24 mouse cellular contexts compared by ENCODE assay signal in the genomic region with DNA sequence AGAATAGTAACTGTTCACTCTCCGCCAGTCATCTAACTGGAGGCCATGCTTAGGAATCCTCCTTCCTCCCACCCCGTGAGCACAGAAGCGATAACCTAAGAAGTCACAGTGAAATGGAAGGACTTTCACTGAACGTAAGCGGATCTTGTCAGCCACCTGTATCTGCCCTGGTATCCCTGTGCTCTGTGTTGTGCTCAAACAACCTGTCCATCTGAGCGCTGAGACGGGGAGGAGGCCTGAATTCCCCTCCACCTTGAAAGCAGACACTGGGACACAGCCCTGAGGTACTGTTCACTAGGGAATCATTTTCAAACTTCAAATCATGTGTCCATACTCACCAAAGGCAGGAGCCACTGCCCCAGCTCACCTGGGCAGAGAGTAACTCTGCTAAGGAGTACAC. TPM values are rescaled to one million over a fixed set of nuclear protein-coding genes. Genes with fewer than 3 reads are reported as not detected.
DNase-seq lines count a peak whose midpoint lies in the region; ATAC-seq and TF ChIP-seq lines count a peak whose summit lies in the region.
"Had no signal": no experiment of that assay in that cellular context is flagged by ENCODE, and none has a peak within 500 bp of the region (broad histone marks: within the 10 kb centered on the region; RNA-seq: fewer than 3 reads in every experiment).

No protein-coding gene starts in this region.

- no peak overlapping the region for H3K4me2 ChIP-seq in heart, embryonic 13.5 days
- H3K4me2 ChIP-seq in liver, embryonic 11.5 days: no peak overlapping the region
- H3K4me2 ChIP-seq: embryonic facial prominence, embryonic 13.5 days; forebrain, embryonic 13.5 days; hindbrain, embryonic 12.5 days; limb, embryonic 13.5 days; midbrain, embryonic 13.5 days had no signal

- peak overlapping the region; percentile 28; the same call in 1 of the 2 replicates for H3K27ac ChIP-seq in heart, embryonic 13.5 days (replicated peaks)
- peak overlapping the region; percentile 80 for H3K27ac ChIP-seq in liver, adult 2 months (replicated peaks; ENCODE audit: insufficient read depth, low read depth, low read length)
- H3K27ac ChIP-seq in liver, embryonic 11.5 days (ENCODE audit: low read depth, low read length): no peak overlapping the region
- H3K27ac ChIP-seq in brown adipose tissue, adult 24 weeks (replicated peaks; ENCODE audit: low read depth, low read length): 0 out of 2 replicates have a peak overlapping the region, but pooled peaks have one; percentile 39
- H3K27ac ChIP-seq: embryonic facial prominence, embryonic 13.5 days; forebrain, embryonic 13.5 days; hindbrain, embryonic 12.5 days; limb, embryonic 13.5 days; midbrain, embryonic 13.5 days had no signal

- TF ChIP-seq POLR2A in liver, adult 2 months (IDR thresholded peaks at IDR 0.05; ENCODE audit: extremely low read depth, insufficient read depth, low read length): no peak

- peaks cover 24% of the 10 kb centered on the region for H3K4me1 ChIP-seq in heart, embryonic 13.5 days
- peaks cover 36% of the 10 kb centered on the region for H3K4me1 ChIP-seq in liver, adult 2 months (ENCODE audit: control insufficient read depth, insufficient read depth, low read length)
- peaks cover 7% of the 10 kb centered on the region for H3K4me1 ChIP-seq in liver, embryonic 11.5 days (replicated peaks; ENCODE audit: control insufficient read depth, insufficient read depth, low read length)
- peaks cover 3% of the 10 kb centered on the region; the same call in 1 of the 2 replicates for H3K4me1 ChIP-seq in E14TG2a.4 (replicated peaks; ENCODE audit: low read depth, low read length)
- H3K4me1 ChIP-seq in brown adipose tissue, adult 24 weeks (ENCODE audit: control insufficient read depth, insufficient read depth, insufficient read length, low read length): peaks cover 11% of the 10 kb centered on the region
- H3K4me1 ChIP-seq: forebrain, embryonic 13.5 days; limb, embryonic 13.5 days; midbrain, embryonic 13.5 days had no signal

- H3K9ac ChIP-seq in heart, embryonic 13.5 days: no peak overlapping the region
- peak overlapping the region; percentile 69 for H3K9ac ChIP-seq in liver, adult 2 months (ENCODE audit: low read depth, low read length)
- H3K9ac ChIP-seq in liver, embryonic 11.5 days (ENCODE audit: low read depth, low read length): no peak overlapping the region
- H3K9ac ChIP-seq: embryonic facial prominence, embryonic 13.5 days; forebrain, embryonic 13.5 days; hindbrain, embryonic 12.5 days; limb, embryonic 13.5 days; midbrain, embryonic 13.5 days had no signal

- DNase-seq in heart, adult 18-20 months: no peak
- peak; percentile 57 for DNase-seq in liver, adult 2 months (ENCODE audit: extremely low read depth, low read depth, low spot score)
- DNase-seq in liver, embryonic 11.5 days (ENCODE audit: low spot score): no peak
- DNase-seq in MN1 (ENCODE audit: low spot score): no peak
- DNase-seq: B cell, adult 2 months; cerebellum, adult 2 months; cerebellum, postnatal 36 days; embryo, embryonic 11 days; gastrocnemius, postnatal 10 days; layer of hippocampus, adult 9-11 months; thymus, adult 2 months had no signal

- H3K27me3 ChIP-seq in heart, embryonic 13.5 days (replicated peaks): no peaks in the 10 kb centered on the region
- no peaks in the 10 kb centered on the region for H3K27me3 ChIP-seq in liver, adult 2 months (ENCODE audit: control insufficient read depth, insufficient read depth, low read length)
- no peaks in the 10 kb centered on the region for H3K27me3 ChIP-seq in liver, embryonic 11.5 days (replicated peaks; ENCODE audit: control insufficient read depth, insufficient read depth, low read length)
- H3K27me3 ChIP-seq in E14TG2a.4 (ENCODE audit: insufficient read depth, low read length): no peaks in the 10 kb centered on the region
- H3K27me3 ChIP-seq: CH12.LX; embryonic facial prominence, embryonic 13.5 days; forebrain, embryonic 13.5 days; hindbrain, embryonic 12.5 days; limb, embryonic 13.5 days; megakaryocyte, embryonic 14.5 days; midbrain, embryonic 13.5 days had no signal

- H3K36me3 ChIP-seq in heart, embryonic 13.5 days: peaks cover 74% of the 10 kb centered on the region
- H3K36me3 ChIP-seq in liver, adult 2 months (ENCODE audit: control insufficient read depth, insufficient read depth, low read length): peaks cover 33% of the 10 kb centered on the region
- H3K36me3 ChIP-seq in liver, embryonic 11.5 days (ENCODE audit: control insufficient read depth, insufficient read depth, low read length): peaks cover 10% of the 10 kb centered on the region; the same call in 1 of the 2 replicates
- H3K36me3 ChIP-seq in E14TG2a.4 (ENCODE audit: insufficient read depth, low read length): peaks cover 83% of the 10 kb centered on the region

- H3K9me3 ChIP-seq in heart, embryonic 13.5 days: no peaks in the 10 kb centered on the region
- no peaks in the 10 kb centered on the region for H3K9me3 ChIP-seq in liver, embryonic 11.5 days (ENCODE audit: control insufficient read depth, low read length)
- no peaks in the 10 kb centered on the region for H3K9me3 ChIP-seq in E14TG2a.4 (ENCODE audit: low read length)
- H3K9me3 ChIP-seq: embryonic facial prominence, embryonic 13.5 days; forebrain, embryonic 13.5 days; hindbrain, embryonic 12.5 days; limb, embryonic 13.5 days; midbrain, embryonic 13.5 days had no signal

- TF ChIP-seq CTCF in liver, adult 2 months (IDR thresholded peaks at IDR 0.05; ENCODE audit: low read depth, low read length): no peak
- no peak for TF ChIP-seq CTCF in E14TG2a.4 (conservative IDR thresholded peaks at IDR 0.05; ENCODE audit: low read length)

- H3K4me3 ChIP-seq in heart, embryonic 13.5 days: no peak overlapping the region
- peak overlapping the region; percentile 40 for H3K4me3 ChIP-seq in liver, adult 2 months (ENCODE audit: insufficient read depth, low read depth, low read length)
- H3K4me3 ChIP-seq in liver, embryonic 11.5 days (ENCODE audit: low read depth, low read length): no peak overlapping the region
- H3K4me3 ChIP-seq in E14TG2a.4 (replicated peaks; ENCODE audit: low read length): peak overlapping the region; percentile 21; the same call in 1 of the 2 replicates
- H3K4me3 ChIP-seq in brown adipose tissue, adult 24 weeks (ENCODE audit: insufficient read depth, low read depth, low read length): no peak overlapping the region
- H3K4me3 ChIP-seq: embryonic facial prominence, embryonic 13.5 days; erythroblast, embryonic 14.5 days; forebrain, embryonic 13.5 days; hindbrain, embryonic 12.5 days; limb, embryonic 13.5 days; megakaryocyte, embryonic 14.5 days; midbrain, embryonic 13.5 days had no signal

- no peak for ATAC-seq in heart, embryonic 13.5 days (ENCODE audit: extremely low read depth, insufficient number of reproducible peaks, low FRiP score, low TSS enrichment)
- no peak for ATAC-seq in liver, embryonic 11.5 days (replicated peaks; ENCODE audit: low FRiP score)
- ATAC-seq: forebrain, embryonic 13.5 days; midbrain, embryonic 13.5 days had no signal

- 80% methylated on average over 7 of the region's 7 CpGs for WGBS in heart, embryonic 13.5 days
- 34% methylated on average over 7 of the region's 7 CpGs for WGBS in liver, adult 2 months
- 82% methylated on average over 7 of the region's 7 CpGs for WGBS in liver, embryonic 11.5 days

- peaks cover 17% of the 10 kb centered on the region; the same call in 1 of the 2 replicates for H3K79me2 ChIP-seq in liver, adult 2 months (ENCODE audit: control insufficient read depth, insufficient read depth, low read length)

RNA-seq across cellular contexts. Expression of a gene that starts 52.9 kb away (rescaled TPM):
- polyA plus RNA-seq in heart, embryonic 13.5 days (2015; fragmentation: Nextera tagmentation; extraction: Ambion mirVana): 170 and 197 TPM in 2 replicates
- total RNA-seq in heart, adult 18-20 months (2021): 100 to 1,000 TPM; 215 to 269 TPM
- 95.1 and 104 TPM in 2 replicates for total RNA-seq in liver, adult 2 months (2014; rRNA removed)
- 37.4 and 49.7 TPM in 2 replicates for polyA plus RNA-seq in liver, adult 2 months (2012; rRNA removed)
- polyA plus RNA-seq in liver, embryonic 11.5 days (2014; fragmentation: Nextera tagmentation; extraction: Ambion mirVana): 57.6 and 61.9 TPM in 2 replicates
- polyA plus RNA-seq in brown adipose tissue, adult 24 weeks (2012; ENCODE audit: insufficient read depth, insufficient read length, missing spikeins): 69.7 and 110 TPM in 2 replicates
- total RNA-seq: CH12.LX; granulocyte monocyte progenitor cell, adult 5-6 weeks; monocyte, adult 5-6 weeks had no signal
- polyA plus RNA-seq: erythroblast, embryonic 14.5 days had no signal

Comparison
In these comparisons a context has a peak if more than half of its experiments do, and no peak if none do; other contexts are left out.
1. H3K4me3 ChIP-seq: peak in liver, adult 2 months (single experiment) and E14TG2a.4 (single experiment); none in heart, embryonic 13.5 days (single experiment), liver, embryonic 11.5 days (single experiment) and brown adipose tissue, adult 24 weeks (single experiment).